Mouse (Mus musculus): ENCODE results near the gene Prkcq. TPM values are rescaled to one million over a fixed set of nuclear protein-coding genes. Genes with fewer than 3 reads are reported as not detected.

The Prkcq gene
- polyA plus RNA-seq, 1 experiment: 3.8 TPM

DNA sequence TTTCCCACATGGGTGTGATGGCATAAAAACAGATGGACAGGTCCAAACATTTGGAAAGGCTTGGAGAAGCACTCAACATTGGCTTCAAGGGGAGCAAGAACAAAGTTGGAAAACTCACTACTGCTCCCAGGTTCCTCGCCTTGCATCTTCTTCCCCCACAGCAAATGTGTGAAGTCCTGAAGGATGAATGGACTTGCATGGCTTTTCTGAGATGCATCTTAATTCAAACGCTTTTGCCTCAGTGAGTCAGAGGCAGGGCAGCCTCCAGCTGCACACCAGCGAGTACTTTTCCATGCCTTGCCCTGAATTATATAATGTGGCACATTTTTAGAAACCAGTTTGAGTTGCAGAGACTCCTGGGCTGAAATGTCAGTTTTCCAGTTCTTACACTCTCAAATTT lies 175.9 kb downstream of the Prkcq start:
- WGBS: 69% methylated on average over 3 of the region's 3 CpGs
- no peak for DNase-seq
- no peak overlapping the region for H3K4me3 ChIP-seq (replicated peaks; ENCODE audit: extremely low read depth, low read depth, low read length)
- TF ChIP-seq CTCF (IDR thresholded peaks at IDR 0.05; ENCODE audit: insufficient read depth, low read length): no peak
- TF ChIP-seq POLR2A (IDR thresholded peaks at IDR 0.05; ENCODE audit: borderline replicate concordance, extremely low read depth, low read depth, low read length): no peak
- H3K4me1 ChIP-seq (ENCODE audit: control insufficient read depth, insufficient read depth, low read length): no peaks in the 10 kb centered on the region
